Mouse (Mus musculus): ENCODE measurements at regions not wholly inside any gene's neighbourhood (a gene's known extent, or its start where the extent isn't known, plus 50 kb on each side); places are given as distances from the start of the nearest gene placed in this dataset.

GRCm38 (mm10) chr12:91986448-91986847 is 137.5 kb upstream of the Sel1l start:
- DNase-seq (ENCODE audit: low spot score in 2 of 2) = no peak

DNA sequence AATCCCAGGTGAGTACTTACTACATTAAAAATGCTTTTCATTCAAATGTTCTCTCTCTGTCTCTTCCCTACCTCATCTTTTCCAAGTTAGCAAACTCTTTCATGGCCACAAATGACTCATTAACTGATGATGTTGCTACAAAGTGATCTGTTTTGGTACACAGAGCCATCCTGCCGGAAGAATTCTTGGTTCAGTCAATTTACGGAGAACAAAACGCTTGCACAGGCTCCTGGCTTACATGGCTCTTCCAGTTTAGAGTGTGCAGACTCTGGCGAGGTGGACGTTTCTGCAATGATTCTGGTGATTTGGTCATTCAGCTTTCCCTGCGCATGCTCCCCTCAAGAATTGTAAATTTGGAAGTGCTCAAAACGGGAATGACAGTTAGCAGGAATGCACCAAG is 131.4 kb upstream of the Sel1l start:
- DNase-seq (ENCODE audit: low spot score in 2 of 2) = no peak

- DNase-seq (ENCODE audit: low spot score in 2 of 2) = no peak
These were observed 122.1 kb upstream of the Sel1l start for GRCm38 (mm10) chr12:91971045-91971444.

GRCm38 (mm10) chr12:91965937-91966336 is 117.0 kb upstream of the Sel1l start:
- no peak for DNase-seq (ENCODE audit: low spot score in 2 of 2)

- DNase-seq (ENCODE audit: low spot score in 2 of 2) = no peak
These were observed 114.3 kb upstream of the Sel1l start for GRCm38 (mm10) chr12:91963239-91963638.

DNA sequence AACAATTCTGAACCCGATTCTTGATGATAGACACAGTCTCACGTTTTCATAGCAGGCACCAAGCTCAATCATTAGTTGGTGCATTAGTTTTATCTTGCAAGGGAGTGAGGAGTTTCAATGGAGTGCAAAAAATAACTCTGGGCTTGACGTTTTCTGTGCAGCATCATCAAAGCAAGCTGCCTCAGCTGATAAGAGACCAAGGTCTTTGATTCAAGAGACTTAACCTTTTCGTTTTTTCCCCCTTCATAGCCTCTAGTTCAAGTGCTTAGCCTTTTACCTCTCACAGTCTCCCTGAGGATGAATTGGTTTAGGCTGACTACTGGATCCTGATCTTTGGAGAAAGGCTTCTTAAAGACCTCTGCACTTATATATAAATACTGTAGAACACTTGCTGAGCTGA is 109.1 kb upstream of the Sel1l start:
- DNase-seq (ENCODE audit: low spot score in 2 of 2) = no peak

- DNase-seq (ENCODE audit: low spot score in 2 of 2) = no peak
These were observed 107.5 kb upstream of the Sel1l start for GRCm38 (mm10) chr12:91956411-91956810.

GRCm38 (mm10) chr12:91948602-91949167 is 99.7 kb upstream of the Sel1l start:
- no peak for DNase-seq (ENCODE audit: low spot score in 2 of 2)

GRCm38 (mm10) chr12:91947998-91948397 is 99.0 kb upstream of the Sel1l start:
- DNase-seq (ENCODE audit: low spot score in 2 of 2) = no peak

DNA sequence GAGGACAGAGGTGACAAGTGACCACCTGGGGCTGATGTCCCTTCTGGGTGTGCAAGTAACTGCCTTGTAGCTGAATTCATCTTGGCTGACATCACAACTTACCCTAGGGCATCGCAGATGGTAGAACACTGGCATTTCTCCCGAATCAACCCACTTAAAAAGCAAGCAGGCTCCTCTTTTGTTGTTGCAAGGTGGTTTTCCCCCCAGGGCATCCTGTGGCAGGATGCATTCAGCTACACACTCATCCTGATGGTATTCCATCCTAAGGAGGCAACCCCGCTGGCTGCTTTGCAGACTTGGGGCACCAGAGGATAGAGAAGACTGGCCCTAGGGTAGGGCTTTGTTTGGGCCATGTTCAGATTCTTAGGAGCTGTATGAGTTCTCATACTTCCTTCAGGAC is 97.6 kb upstream of the Sel1l start:
- no peak for DNase-seq (ENCODE audit: low spot score in 2 of 2)

- peak in 1 of 2 experiments; percentile 22 for DNase-seq (ENCODE audit: low spot score in 2 of 2)
These were observed 83.8 kb upstream of the Sel1l start for GRCm38 (mm10) chr12:91932490-91933361.

- no peak for DNase-seq (ENCODE audit: low spot score in 2 of 2)
These were observed 82.6 kb upstream of the Sel1l start for GRCm38 (mm10) chr12:91931586-91931985.

GRCm38 (mm10) chr12:91929386-91930054 is 80.6 kb upstream of the Sel1l start:
- DNase-seq (ENCODE audit: low spot score in 2 of 2) = peak; percentile 28 to 33

DNA sequence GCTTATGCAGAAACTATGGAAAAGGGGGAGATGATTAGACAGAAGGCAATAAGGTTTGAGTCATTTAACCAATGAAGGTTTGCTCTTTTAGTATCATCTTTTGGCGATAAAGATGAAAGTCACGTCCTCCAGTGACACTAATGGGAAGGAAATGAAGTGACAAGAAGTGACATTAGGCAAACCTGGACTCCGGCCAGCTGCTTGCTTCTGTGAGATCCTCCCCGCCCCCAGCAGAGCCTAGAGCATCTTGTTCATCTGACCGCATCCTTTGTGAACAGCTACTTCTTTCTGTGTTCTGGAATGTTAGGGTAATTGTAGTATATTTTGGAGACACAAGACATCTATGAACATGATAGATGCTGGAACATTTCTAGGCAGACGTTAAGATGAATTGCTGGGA is 78.6 kb upstream of the Sel1l start:
- DNase-seq (ENCODE audit: low spot score in 2 of 2) = no peak

DNA sequence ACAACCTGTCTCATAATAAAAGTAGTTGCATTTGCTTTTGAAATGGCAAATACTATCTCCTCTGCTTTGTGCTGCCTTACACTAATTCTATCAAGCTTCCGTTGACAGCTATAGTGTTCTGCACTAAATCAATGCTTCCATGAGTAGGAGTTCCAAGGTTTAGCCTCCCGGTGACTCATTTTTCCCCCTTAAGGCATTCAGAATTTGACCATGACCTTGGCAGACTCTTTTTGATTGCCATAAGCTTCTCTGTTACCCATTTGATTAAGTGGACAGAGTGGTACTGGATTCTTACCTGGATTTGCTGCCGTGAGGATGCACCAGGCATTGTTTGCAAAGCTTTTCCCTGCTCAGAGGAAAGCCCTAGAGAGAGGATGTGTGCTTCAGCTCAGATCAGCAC is 66.5 kb upstream of the Sel1l start:
- no peak for DNase-seq (ENCODE audit: low spot score in 2 of 2)

GRCm38 (mm10) chr12:91910529-91910928 is 61.6 kb upstream of the Sel1l start:
- DNase-seq (ENCODE audit: low spot score in 2 of 2) = no peak
